Mouse (Mus musculus): Measurements from ENCODE around the gene Rbm41.

The Rbm41 gene

DNA sequence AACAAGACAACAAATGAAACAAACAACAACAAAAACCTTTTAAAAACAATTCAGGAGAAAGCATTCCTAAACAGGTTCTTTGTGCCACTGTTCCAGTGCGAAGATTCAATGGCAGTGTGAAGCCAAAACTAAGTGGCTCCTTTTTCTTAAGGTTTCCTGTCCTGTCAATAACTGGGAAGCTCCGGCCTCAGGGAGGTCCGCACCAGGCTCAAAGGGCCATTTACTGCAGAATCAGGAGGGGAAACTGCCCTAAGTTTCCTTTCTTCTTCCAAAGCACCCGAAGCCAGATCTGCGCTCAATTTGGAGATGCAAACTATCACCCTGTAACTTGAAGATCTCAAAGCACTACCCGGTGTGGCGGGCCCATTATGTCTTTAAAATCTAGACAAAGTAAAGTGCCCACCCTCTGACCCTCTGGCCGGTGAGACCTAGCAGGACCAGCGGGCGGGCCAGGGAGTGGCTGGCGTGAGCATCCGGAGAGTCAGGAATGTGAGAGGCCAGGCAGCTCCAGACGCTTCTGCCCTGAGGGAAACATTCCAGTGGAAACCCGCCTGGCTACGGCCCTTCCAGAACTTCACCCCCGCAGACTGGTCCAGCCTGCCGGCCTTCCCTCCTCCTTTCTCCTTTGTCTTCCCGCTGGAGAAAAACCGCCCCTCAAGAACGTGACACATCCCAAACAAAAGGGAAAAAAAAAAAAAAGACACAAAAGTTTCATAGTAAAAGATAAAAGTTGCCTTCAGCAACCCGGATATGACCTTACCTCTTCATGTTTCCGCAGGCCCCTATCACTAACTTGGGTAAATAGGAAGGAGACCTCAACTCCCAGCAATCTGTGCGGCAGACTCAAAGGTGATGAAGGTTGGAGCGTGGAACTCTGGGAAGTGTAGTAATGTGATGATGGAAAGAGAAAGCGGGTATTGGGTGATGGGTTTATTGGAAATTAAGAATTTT, at the start of gene Rbm41:
Gene Rbm41, minus strand, starts transcription at position 856 of the 951 bp plus-strand sequence.
- peak; percentile 41 to 59 for DNase-seq (ENCODE audit: low spot score in 2 of 2)

DNA sequence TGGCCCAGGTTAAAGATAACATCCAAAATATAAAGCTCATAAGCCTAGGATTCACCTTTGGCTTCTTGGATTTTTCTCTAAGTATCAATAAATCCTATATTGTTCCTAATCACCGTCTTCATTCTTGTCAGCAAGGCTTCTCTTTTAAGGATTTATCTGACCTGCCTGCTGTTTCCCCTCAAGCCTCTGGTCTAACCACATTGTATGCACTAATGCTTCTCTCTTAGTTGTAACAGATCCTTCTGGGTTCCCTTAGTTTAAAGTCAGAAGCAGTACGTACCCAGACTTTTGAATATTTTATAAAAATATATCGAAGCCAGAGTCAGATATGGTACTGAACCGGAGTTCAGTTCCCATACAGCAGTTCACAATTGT, 283 bp upstream of the Rbm41 start:
- DNase-seq (ENCODE audit: low spot score in 2 of 2): no peak

DNA sequence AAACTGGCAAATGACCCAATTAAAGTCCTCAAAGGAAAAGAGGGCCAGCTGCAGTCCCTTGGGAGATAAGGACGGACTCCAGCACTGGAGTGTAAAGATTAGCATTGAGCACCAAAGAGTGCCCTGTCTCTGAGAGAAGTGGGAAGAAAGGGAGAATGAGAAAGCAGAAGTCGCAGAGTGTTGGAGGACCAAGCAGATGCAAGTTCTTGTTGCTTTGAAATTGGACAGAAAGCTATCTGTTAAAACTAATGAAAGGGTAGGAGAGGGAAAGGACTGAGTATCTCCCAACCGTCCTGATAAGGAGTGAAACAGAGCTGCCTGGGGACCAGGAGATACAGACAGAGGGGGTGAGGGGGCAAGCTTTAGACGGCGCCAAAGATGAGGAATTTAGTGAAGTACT, 16.3 kb downstream of the Rbm41 start:
- no peak for DNase-seq (ENCODE audit: low spot score in 2 of 2)

DNA sequence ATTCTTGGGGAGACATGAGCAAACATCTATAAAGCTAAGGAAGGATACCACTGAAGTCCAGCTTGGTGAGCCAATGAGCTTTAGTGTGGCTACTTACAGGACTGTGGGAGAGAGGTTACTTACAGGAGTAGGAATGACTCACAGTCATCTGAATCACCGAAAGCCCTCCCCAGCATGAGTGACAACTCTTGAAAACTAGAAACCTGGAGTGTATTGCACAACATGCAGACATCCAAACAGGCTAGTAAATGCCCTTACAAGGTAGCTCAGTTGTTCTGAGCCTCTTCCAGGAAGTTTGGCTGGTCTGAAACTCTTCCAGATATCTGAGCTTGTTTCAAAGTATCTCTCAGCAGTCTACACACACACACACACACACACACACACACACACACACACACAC, 64.9 kb downstream of the Rbm41 start:
- DNase-seq (ENCODE audit: low spot score in 2 of 2): no peak

DNA sequence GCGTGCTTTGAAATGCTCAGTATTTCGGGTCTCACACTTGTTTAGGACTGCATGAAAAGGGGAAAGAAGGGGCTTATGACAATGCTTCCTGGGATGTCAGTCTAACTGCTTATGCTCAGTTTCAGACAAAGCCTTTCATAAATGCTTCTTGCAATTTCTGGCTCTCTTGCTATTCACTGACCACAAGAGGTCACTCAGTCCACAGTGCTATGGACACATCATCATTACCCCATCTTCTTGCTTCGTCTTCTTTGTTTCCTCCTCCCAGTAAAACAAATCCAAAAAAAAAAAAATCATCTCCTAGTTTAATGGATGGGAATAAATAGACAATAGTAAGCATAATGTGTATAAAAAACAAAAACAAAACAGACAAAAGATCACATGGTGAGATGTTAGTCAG, 65.9 kb downstream of the Rbm41 start:
- DNase-seq (ENCODE audit: low spot score in 2 of 2): no peak

DNA sequence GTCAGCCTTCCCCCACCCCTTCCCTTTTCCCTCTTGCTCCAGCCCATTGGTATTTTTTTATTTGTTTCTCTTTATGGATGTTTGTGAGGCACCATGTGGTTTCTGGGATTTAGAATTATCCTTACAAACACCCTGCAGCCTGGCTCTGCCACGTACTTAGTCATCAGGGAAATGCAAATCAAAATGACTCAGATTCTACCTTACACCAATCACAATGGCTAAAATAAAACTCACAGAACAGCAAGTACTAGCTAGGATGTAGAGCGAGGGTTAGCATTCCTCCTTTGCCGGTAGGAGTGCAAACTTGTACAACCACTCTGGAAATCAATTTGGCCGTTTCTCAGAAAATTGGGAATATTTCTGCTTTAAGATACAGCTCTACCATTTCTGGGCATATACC, 77.8 kb downstream of the Rbm41 start:
- DNase-seq (ENCODE audit: low spot score in 2 of 2): no peak

DNA sequence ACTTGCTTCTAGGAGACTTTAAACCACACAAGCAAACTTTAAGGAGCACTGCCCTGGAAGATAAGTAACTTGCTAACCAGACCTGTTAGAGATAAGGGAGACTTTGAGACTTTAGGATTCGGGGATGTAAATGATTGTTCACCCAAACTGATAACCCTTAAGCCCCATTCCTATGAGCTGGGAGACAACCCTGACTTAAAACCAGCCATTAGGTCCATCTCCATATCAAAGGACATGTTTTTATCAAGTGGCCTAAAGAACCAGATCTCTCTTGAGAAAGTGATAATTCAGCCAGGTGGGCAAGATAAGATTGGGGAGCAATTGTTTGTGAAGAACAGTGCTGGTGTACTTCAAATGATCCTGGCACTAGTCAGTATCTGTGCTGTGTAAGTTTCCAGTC, 107.0 kb downstream of the Rbm41 start:
- no peak for DNase-seq (ENCODE audit: low spot score in 2 of 2)

DNA sequence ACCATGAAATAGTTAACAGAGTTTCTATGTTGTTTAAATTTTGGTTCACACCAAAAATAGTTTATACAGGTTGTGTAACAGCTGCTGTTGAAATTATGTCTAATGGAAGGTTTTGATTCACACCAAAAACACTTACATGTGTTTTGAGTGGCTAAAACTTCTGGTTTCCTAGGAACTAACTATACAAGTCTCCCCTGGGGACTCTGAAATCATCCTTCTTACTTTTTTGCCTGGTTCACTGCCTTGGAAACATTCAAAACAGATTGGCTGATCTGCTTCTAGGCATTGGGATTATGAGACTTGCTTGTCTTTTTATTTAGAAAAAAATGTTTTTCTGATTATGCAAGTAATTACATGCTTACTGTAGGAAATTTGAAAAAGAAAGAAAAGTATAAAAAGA, 115.2 kb downstream of the Rbm41 start:
- no peak for DNase-seq (ENCODE audit: low spot score in 2 of 2)

DNA sequence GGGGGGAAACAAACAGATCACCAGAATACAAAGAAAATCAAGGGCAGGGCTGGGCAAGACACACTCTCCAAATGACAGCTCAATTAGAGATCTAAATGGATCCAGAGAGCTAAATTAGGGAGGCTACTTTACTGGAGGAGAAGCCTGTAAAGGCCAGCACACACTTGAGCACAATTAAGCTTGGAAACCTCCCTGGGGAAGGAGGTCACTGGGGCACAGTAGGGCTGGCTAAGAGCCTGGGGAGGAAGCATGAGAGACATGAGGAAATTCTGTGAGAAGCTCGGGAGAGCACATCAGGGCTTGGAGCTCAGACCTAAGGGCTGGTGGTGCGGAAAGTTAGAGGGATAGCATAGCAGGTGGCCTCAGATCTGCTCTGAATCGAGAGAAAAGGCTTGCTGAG, 120.5 kb downstream of the Rbm41 start:
- no peak for DNase-seq (ENCODE audit: low spot score in 2 of 2)

DNA sequence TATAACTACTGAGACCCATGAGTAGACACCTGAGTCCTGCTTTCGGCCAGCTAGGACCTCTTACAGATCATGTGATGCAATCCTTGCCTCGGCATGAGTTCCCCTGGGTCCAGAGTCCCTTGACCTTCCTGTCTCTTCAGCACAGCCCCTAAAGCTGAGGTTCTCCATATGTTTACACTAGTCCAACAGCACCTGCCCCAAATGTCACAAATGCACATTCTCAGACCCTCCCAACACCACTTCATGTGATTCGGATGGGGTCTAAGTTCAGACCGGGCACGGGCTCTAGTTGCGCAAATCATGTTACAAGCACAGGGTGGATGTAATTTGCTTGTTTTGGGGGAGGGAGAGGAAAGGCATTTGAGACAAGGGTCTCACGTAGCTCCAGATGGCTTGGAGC, 121.3 kb downstream of the Rbm41 start:
- no peak for DNase-seq (ENCODE audit: low spot score in 2 of 2)

DNA sequence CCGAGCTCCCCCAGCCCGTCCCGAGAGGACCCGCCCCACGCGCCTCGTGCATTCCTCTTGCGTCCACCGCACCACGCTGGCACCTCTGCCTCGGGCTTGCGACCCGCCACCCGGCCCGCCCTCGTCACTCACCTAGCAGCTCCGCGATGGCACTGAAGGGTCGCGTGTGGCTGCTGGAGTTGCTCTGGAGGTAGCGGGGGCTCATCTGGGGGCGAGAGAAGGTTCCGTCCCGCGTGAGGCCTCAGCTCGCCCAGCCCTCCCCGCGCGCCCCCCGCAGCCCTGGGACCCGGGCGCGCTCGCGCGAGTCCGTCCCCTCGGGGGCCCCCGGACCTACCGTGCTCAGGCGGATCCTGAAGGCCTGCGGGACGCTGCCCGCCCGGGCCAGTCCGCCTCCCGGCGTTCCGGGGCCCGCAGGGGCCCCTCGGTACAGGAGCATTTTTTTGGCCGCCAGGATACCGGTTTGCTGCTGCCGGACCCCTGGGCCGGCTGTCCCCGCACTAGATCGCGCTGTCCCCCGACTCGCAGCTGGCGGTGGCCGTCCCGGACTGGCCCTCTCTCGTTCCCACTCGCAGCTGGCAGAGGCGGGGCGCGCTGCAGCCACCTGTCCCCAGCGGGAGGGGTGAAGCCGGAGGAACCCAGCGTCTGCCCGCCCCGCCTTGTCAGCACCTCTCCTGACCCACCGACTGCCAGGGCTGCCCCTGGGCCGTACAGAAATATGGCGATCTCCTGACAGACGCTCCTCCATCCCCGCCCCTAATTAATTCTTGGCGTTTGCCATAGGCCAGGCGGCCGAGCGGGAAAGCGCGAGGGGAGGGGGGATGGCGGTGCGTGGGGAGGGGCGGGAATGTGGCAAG, 127.2 kb downstream of the Rbm41 start, which contains the start of gene Morc4:
Gene Morc4, minus strand, starts transcription at position 740 of the 854 bp plus-strand sequence.
- peak in 1 of 2 experiments; percentile 2 for DNase-seq (ENCODE audit: low spot score in 2 of 2)

DNA sequence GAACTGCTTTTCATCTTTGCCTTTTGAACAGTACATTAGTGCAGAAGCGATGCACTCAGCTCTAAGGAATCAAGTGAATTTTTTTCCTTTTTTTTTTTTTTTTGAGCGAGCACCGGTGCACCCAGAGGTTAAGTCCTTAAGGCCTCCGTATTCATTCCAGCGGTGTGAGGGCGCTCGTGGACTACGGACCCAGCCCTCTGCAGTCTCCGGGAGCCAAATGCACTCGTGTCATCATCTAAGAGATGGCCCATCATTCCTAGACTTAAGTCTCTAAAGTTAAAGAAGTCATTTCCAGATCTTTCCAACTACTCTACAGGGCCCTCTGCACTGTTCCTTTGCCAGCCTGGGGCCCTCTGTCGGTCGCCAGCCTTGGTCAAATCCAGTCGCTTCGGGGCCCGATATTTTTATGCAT, 128.1 kb downstream of the Rbm41 start:
- DNase-seq (ENCODE audit: low spot score in 2 of 2): no peak

DNA sequence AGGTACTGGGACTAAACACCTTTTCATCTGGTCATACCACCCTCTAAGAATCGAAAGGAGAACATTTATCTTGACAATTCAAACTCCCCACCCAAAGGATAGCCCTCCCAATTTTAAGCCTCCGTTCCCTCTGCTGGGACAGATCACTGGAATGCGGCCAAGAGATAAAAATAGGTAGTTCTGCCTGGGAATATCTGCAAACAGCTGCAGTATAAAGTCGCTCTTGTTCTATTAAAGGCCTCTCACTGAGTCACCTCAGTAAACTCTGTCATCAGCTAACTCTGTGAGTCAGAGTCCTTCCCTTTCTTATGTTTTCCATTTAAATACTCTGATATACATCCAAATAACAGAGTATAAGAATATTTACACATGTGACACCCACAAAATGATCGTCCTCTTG, 139.0 kb downstream of the Rbm41 start:
- no peak for DNase-seq (ENCODE audit: low spot score in 2 of 2)

DNA sequence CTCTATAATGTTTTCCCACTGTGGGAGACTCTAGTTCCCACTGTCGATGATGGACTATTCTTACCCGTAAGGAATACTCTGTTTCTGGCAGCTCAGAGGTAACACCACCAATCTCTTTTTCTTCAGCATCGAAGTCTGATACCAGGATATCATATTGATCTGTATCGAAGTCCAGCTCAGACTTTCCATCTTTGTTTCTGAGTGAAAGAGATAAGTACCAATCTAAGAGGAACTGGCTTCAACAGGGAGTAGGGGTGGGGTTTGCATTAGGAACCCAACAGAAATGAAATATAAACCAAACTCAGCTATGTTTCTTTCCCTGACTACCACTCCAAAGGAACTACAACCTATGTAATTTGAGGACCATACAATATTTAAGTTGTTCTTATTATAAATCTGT, 143.6 kb downstream of the Rbm41 start:
- no peak for DNase-seq (ENCODE audit: low spot score in 2 of 2)

DNA sequence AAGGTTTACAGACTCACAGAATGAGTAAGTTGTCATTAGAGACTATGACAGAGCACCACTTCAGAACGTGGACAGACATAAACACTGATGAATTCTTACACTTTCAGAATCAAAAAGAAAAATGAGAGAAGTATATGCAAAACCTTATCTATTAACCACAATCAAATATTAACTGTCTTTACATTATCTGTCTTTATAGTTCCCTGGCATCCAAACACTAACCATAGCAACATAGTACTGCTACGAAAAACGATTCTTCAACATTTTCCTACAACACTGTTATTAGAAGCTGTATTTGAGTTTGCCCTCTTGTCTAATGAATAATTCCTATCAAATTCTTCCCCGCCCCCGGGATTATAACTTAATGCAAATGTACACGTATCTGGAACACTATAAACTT, 157.3 kb downstream of the Rbm41 start:
- no peak for DNase-seq (ENCODE audit: low spot score in 2 of 2)

Measured in right cerebral cortex, postnatal 36 days (tissue).